Mouse (Mus musculus) brain, embryonic 14.5 days (tissue): ENCODE measurements at regions not wholly inside any gene's neighbourhood (a gene's known extent, or its start where the extent isn't known, plus 50 kb on each side); places are given as distances from the start of the nearest gene placed in this dataset.

Experiments used
- CTCF ChIP-seq: fragments of 200-500 bp; IDR thresholded peaks from 2 replicates; pipeline ENCODE4 v1.5.1; 2012; ENCODE audit warnings: inconsistent platforms, mild to moderate bottlenecking, moderate library complexity, borderline replicate concordance; ENCODE audit not compliant: insufficient read depth, insufficient read length; ENCODE audit errors: extremely low read depth
- POLR2A ChIP-seq: fragments of 200-500 bp; IDR thresholded peaks from 2 replicates; pipeline ENCODE4 v1.6.1; 2012; ENCODE audit warnings: mild to moderate bottlenecking, inconsistent platforms, borderline replicate concordance; ENCODE audit not compliant: poor library complexity, insufficient read depth, insufficient read length, severe bottlenecking; ENCODE audit errors: extremely low read depth

DNA sequence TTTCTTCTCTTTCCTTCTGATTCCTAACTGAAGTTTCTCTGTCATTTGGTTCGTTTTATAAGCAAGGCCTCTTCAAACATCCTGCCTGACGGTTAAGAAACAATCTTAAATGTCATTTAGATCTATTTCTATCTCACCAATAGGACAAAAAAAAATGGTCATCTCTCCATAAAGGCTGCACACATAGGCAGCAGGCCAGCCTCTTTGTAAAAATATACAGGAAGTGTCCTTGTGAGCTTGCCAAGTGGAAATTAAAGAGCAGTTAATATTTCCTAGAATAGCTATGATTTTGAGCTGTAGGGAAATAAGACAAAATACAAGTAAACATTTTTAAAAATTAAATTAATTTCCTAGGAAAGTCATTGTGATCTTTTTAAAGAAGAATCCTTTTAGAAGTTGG, 70.6 kb upstream of the Apob start:
- TF ChIP-seq CTCF (no peak), POLR2A (no peak)
